Mouse (Mus musculus): ENCODE results near the gene Shmt2.

Gene Shmt2

GRCm38 (mm10) chr10:127522088-127522581, at the start of gene Shmt2:
Gene Shmt2 (minus strand): TSS chr10:127522444.
- peak; percentile 82 for DNase-seq (ENCODE audit: low spot score)

GRCm38 (mm10) chr10:127570937-127571641, 48.8 kb upstream of the Shmt2 start:
- no peak for DNase-seq (ENCODE audit: low spot score)

GRCm38 (mm10) chr10:127570384-127570783, 48.1 kb upstream of the Shmt2 start:
- peak; percentile 34 for DNase-seq (ENCODE audit: low spot score)

GRCm38 (mm10) chr10:127569450-127569849, 47.2 kb upstream of the Shmt2 start:
- DNase-seq (ENCODE audit: low spot score), result peak; percentile 79

GRCm38 (mm10) chr10:127566553-127567326, 44.5 kb upstream of the Shmt2 start:
- no peak for DNase-seq (ENCODE audit: low spot score)

GRCm38 (mm10) chr10:127564301-127564700, 42.1 kb upstream of the Shmt2 start:
- DNase-seq (ENCODE audit: low spot score), result no peak

GRCm38 (mm10) chr10:127563840-127564239, 41.6 kb upstream of the Shmt2 start:
- DNase-seq (ENCODE audit: low spot score), result no peak

GRCm38 (mm10) chr10:127561145-127561544, 38.9 kb upstream of the Shmt2 start:
- no peak for DNase-seq (ENCODE audit: low spot score)

- no peak for DNase-seq (ENCODE audit: low spot score)
These were observed 35.2 kb upstream of the Shmt2 start for GRCm38 (mm10) chr10:127557397-127557796.

- DNase-seq (ENCODE audit: low spot score), result no peak
These were observed 33.5 kb upstream of the Shmt2 start for GRCm38 (mm10) chr10:127555703-127556102.

- no peak for DNase-seq (ENCODE audit: low spot score)
These were observed 27.6 kb upstream of the Shmt2 start for GRCm38 (mm10) chr10:127549892-127550291.

- DNase-seq (ENCODE audit: low spot score), result no peak
These were observed 26.0 kb upstream of the Shmt2 start for GRCm38 (mm10) chr10:127548236-127548635.

GRCm38 (mm10) chr10:127546505-127546904, 24.3 kb upstream of the Shmt2 start:
- DNase-seq (ENCODE audit: low spot score), result no peak

GRCm38 (mm10) chr10:127544375-127544774, 22.1 kb upstream of the Shmt2 start:
- DNase-seq (ENCODE audit: low spot score), result no peak

- DNase-seq (ENCODE audit: low spot score), result no peak
These were observed 21.7 kb upstream of the Shmt2 start for GRCm38 (mm10) chr10:127543916-127544315.

GRCm38 (mm10) chr10:127542720-127543119, 20.5 kb upstream of the Shmt2 start:
- no peak for DNase-seq (ENCODE audit: low spot score)

GRCm38 (mm10) chr10:127542084-127542483, 19.8 kb upstream of the Shmt2 start:
- no peak for DNase-seq (ENCODE audit: low spot score)

- DNase-seq (ENCODE audit: low spot score), result no peak
These were observed 19.3 kb upstream of the Shmt2 start for GRCm38 (mm10) chr10:127541510-127541909.

- peak; percentile 79 for DNase-seq (ENCODE audit: low spot score)
These were observed 15.8 kb upstream of the Shmt2 start for GRCm38 (mm10) chr10:127537854-127538583.

- DNase-seq (ENCODE audit: low spot score), result peak; percentile 29
These were observed 14.5 kb upstream of the Shmt2 start for GRCm38 (mm10) chr10:127536586-127537314.

- DNase-seq (ENCODE audit: low spot score), result no peak
These were observed 12.7 kb upstream of the Shmt2 start for GRCm38 (mm10) chr10:127534929-127535384.
